Mouse (Mus musculus) layer of hippocampus, postnatal 36 days (tissue): Measurements from ENCODE around the gene Nav3. TPM values are rescaled to one million over a fixed set of nuclear protein-coding genes. Genes with fewer than 3 reads are reported as not detected.
"Not testable (repeated sequence)": the region's sequence is repeated elsewhere in the genome, so short reads cannot be mapped to it uniquely, and the experiment has no call there.

Source experiments
- DNase-seq, 2 experiments: peaks; one replicate each; pipeline ENCODE4 v3.0.0; 2022
- total RNA-seq, 2 experiments: library from RNA; stranded (reverse); gene quantifications; 2 replicates each; pipeline ENCODE4 v1.2.3; 2021

The Nav3 gene
- total RNA-seq, 2 experiments from 2014 or later, result 78.4 to 96.7 TPM

- not testable (repeated sequence) for DNase-seq
Observed at GRCm38 (mm10) chr10:110383506-110384229, 72.3 kb downstream of the Nav3 start.

DNA sequence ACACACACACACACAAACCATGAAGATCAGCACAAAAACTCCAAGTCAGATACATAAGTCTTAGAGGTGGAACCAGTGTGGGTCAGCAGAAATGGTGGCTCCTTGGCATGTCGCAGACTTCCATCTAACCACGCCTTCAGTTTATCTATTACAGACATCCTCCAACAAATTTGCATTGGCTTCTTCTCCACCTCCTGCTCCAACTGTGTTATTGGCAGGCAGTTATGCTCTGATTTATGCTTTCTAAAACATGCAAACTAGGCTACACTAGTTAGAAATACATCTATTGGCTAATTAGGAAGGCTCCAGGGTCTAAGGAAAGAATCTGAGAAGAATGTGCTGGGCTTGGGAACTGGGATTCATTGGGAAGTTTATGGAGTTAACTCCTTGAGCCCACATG lies 75.2 kb downstream of the Nav3 start:
- DNase-seq, result no peak

GRCm38 (mm10) chr10:110372724-110373455 lies 83.1 kb downstream of the Nav3 start:
- DNase-seq, result no peak

DNA sequence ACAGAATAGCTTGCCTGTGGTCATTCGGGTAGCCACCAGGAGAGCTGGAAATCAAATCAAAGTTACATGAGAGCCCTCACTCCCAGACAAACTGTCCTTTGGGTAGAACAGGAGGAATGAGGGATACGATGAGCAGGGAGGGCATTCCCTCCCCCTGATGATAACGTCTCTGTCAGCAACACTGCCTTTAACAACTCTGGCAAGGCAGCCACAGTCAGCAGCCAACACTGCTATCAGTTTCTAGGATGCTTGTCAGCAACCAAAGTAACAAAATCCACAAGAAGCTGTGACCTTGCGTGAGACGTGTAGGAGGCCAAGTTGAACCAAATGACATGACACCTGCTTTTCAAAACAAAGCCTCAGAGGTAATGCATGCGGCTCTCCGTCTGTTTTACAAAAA lies 103.9 kb downstream of the Nav3 start:
- no peak for DNase-seq

DNA sequence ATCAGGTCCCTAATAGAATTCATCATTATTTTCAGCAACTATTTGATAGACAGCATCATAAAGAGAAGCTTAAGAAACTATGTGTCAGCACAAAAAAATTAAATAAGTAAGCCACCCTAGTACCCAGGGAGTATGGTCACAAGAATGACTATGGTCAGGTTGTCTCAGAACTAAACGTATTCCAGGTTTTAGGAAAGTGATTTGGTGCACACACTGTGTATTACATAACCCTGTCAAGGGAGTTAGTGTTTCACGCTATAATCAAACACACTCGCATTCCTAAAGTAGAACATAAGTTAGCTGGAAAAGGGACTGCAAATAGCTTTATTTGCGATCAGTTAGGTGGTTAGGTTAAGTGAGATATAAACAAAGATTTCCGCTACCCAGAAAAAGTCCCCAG lies 126.0 kb downstream of the Nav3 start:
- no peak for DNase-seq

GRCm38 (mm10) chr10:110329629-110330028 lies 126.4 kb downstream of the Nav3 start:
- no peak for DNase-seq

DNA sequence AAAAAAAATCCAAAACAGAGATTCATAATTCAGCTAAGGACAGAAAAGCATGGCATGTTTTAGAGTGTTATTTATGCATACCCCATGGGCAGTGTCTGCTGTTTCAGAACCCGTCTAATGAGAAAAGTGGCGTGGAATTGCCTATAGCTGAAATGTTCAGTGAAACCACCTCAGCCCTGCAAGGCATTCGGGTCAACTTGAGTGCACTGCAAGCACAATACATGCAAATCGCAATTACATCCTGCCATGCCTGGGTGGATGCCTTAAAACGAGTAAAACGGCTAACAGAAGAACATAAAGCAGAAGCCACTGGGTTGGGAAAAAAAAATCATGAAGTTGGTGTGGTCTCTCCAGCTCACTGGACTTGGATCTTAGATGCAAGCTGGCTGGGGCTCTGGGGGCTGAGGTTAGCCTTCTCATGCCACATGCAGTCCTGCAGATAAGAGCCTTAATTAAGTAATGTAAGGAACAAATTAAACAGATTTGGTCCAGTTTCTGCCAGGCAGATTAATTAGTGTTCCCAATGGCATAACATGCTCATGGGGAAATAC lies 133.8 kb downstream of the Nav3 start:
- DNase-seq, result no peak

DNA sequence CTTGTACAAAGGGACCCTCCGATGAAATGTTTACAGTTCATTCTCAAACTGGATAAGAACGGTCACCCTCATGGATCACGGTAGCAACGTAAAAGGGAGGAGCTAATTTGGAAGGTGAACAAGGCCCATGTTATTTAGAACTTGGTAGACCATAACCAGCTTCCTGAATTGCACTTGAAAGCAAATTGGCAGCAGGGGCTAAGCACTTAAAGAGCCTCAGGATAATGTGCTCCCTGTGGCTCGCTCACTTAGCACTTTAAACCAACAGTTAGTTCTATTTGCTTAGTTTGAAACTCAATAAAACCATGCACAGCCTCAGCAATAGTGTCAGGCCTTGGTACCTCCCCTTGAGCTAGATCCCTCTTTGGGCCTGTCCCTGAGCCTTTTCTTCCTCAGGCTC lies 138.7 kb downstream of the Nav3 start:
- no peak for DNase-seq

GRCm38 (mm10) chr10:110314525-110314924 lies 141.5 kb downstream of the Nav3 start:
- no peak for DNase-seq

- no peak for DNase-seq
Observed at GRCm38 (mm10) chr10:110313959-110314358, 142.0 kb downstream of the Nav3 start.

GRCm38 (mm10) chr10:110309511-110309910 lies 146.5 kb downstream of the Nav3 start:
- DNase-seq, result peak; percentile 12 to 15

- DNase-seq, result no peak
Observed at GRCm38 (mm10) chr10:110305609-110306008, 150.4 kb downstream of the Nav3 start.

GRCm38 (mm10) chr10:110290016-110290623 lies 165.9 kb downstream of the Nav3 start:
- DNase-seq, result no peak

DNA sequence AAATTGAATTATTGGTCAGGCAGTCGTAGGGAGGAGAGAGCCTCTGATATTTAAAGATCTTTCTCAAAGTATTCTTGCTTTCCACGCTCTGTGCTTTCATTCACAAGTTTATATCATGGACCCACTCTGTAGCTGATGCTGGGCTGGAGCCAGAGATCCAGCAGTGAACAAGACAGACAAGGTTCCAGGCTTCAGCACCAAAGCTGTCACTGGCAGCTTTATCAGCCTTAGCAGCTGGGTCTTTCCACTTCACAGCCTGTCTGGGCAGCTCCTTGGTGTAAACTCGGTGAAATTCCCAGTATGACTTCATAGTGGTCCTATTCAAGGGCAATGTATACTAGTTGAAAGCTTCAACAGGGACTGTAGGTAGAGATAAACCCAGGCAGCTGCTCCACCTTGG lies 172.1 kb downstream of the Nav3 start:
- no peak for DNase-seq

DNA sequence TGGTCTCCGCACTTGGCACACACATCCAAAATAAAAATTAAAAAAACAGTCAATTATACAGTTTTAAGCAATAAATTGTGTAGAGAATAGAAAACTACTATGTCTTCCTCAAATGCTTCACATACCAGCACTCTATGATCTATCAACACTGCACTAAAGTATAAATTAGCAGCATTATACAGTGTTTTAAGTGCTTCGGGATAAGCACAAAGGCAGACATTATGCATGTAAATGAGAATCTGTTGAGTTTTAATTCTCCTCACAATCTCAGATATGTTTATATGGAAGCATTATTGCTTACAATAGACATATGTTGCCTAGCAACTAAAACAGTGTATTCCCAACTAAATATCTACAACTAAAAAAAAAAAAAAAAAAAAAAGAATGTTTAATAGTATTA lies 183.2 kb downstream of the Nav3 start:
- DNase-seq, result no peak

DNA sequence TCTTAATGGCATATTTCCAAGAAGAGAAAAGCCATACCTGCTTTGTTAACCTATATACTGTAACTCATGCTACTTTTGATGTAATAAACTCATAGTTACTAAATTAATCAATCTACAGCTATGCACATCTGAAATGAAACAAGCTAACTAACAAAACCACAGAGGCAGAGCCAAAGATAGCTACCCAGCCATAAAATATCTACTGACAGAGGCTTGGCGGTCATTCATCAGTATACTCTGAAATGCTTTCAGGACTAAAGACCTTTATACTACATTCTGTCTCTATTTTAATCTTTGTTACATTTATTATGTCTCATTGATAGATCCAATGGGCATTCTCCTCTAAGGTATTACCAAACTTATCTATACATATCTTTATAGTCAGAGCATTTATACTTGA lies 185.4 kb downstream of the Nav3 start:
- no peak for DNase-seq

DNA sequence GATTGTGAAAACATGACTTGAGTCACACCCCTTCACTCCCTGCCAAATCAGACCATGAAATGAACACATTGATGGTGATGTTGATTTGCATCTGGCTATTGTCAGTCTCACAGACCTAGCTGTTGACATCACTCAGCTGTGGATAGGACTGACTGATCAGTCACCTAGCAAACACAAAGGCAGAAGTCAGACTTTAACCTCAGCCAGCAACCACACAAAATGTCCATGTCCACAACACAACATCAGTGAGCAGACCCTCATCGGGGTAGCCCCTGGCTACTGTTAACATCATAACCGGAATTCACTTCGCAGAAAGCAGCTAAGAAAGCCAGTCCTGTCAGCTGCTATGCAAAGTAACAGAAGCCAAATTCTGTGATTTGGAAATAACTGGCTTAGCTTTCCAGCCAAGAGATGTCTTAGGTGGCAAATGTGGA lies 213.9 kb downstream of the Nav3 start:
- no peak for DNase-seq

GRCm38 (mm10) chr10:110240667-110241066 lies 215.3 kb downstream of the Nav3 start:
- DNase-seq, result no peak

DNA sequence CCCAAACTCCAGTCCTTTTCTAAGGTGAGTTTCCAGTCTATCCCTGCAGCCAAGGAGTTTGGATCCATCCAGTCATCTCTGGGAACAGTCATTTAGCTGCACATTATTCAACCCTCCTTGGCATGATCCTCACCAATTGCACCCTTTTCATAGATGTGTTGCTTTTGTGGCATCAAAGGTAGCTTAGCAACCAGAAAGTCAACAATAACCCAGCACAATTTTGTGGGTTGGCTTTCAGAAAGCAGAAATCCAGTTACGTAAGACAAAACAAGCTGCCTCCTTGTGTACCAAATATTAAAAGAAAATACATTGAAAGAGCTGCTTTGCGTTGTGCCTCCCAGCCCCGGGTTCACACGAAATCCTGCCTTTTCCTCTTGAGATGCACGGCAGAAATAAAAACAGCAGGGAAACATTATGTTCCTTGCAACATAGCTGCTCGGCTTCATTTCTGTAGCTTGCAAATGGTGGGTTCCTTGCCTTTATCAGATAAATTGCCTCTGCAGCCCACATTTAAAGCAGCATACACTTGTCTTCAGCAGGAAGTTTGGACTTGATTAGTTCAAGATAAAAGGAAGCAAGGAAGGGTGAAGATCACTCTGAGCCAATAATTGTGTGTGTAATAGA lies 222.6 kb downstream of the Nav3 start:
- DNase-seq, result peak; percentile 14 to 38

GRCm38 (mm10) chr10:110206411-110206810 lies 249.6 kb downstream of the Nav3 start:
- no peak for DNase-seq

DNA sequence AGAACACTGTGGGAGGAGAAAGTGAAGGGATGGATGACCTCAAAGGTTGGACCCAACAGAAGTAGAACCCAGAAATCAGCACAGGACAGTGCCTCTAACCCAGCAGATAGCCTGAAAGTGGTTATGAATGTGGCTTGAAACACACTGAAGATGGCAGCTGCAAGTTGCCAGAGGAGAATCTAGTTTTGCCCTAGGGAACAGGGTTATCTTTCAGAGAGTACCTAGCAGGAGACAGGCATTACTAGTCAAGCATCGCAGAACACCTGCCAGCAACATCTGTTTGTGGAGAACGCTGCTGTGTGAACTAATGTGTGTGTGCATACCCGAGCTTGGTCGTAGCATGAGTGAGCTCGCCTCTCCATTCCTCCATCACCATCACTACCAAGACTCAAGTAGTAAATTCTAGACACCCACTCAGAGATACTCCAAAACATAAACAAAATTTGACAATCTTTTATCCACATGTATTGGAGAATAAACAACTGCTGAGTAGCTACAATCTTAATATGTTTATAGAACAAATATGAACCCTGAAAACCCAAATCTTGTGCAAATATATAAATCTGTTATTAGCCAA lies 251.8 kb downstream of the Nav3 start:
- no peak for DNase-seq

GRCm38 (mm10) chr10:110192881-110193280 lies 263.1 kb downstream of the Nav3 start:
- DNase-seq, result peak; percentile 12 to 16
